Mouse (Mus musculus) CH12.LX (cell line): ENCODE measurements at regions not wholly inside any gene's neighbourhood (a gene's known extent, or its start where the extent isn't known, plus 50 kb on each side); places are given as distances from the start of the nearest gene placed in this dataset.

Experiments
- CHD1 ChIP-seq: IDR thresholded peaks from 2 replicates; pipeline ENCODE4 v1.6.1; 2012; ENCODE audit warnings: low read depth, low read length, improper control_type of control experiment, inconsistent platforms
- CHD2 ChIP-seq: IDR thresholded peaks from 2 replicates; pipeline ENCODE4 v1.6.1; 2011; ENCODE audit warnings: low read length, improper control_type of control experiment
- E2F4 ChIP-seq: IDR thresholded peaks from 2 replicates; pipeline ENCODE4 v1.6.1; 2011; ENCODE audit warnings: low read depth, low read length, improper control_type of control experiment; ENCODE audit not compliant: insufficient replicate concordance
- EP300 ChIP-seq: IDR thresholded peaks from 2 replicates; pipeline ENCODE4 v1.6.1; 2011; ENCODE audit warnings: low read length, improper control_type of control experiment
- IRF4 ChIP-seq: IDR thresholded peaks from 2 replicates; pipeline ENCODE4 v1.6.1; 2014; ENCODE audit warnings: low read depth, mild to moderate bottlenecking, inconsistent platforms, low read length, improper control_type of control experiment
- JUN ChIP-seq: IDR thresholded peaks from 2 replicates; pipeline ENCODE4 v1.6.1; 2011; ENCODE audit warnings: low read depth, mild to moderate bottlenecking, low read length, improper control_type of control experiment, moderate library complexity; ENCODE audit not compliant: insufficient read depth
- MAFK ChIP-seq: IDR thresholded peaks from 2 replicates; pipeline ENCODE4 v1.6.1; 2011; ENCODE audit warnings: low read length, improper control_type of control experiment; ENCODE audit not compliant: insufficient replicate concordance
- MAX ChIP-seq: IDR thresholded peaks from 2 replicates; pipeline ENCODE4 v1.6.1; 2011; ENCODE audit warnings: low read length, improper control_type of control experiment
- MAZ ChIP-seq: IDR thresholded peaks from 2 replicates; pipeline ENCODE4 v1.6.1; 2012; ENCODE audit warnings: low read depth, mild to moderate bottlenecking, inconsistent platforms, low read length, improper control_type of control experiment, moderate library complexity
- RAD21 ChIP-seq: IDR thresholded peaks from 2 replicates; pipeline ENCODE4 v1.6.1; 2011; ENCODE audit warnings: low read depth, mild to moderate bottlenecking, low read length, improper control_type of control experiment, moderate library complexity
- ZC3H11A ChIP-seq: IDR thresholded peaks from 2 replicates; pipeline ENCODE4 v1.6.1; 2012; ENCODE audit warnings: low read depth, mild to moderate bottlenecking, inconsistent platforms, low read length, improper control_type of control experiment
- ZMIZ1 ChIP-seq: IDR thresholded peaks from 2 replicates; pipeline ENCODE4 v1.6.1; 2012; ENCODE audit warnings: low read depth, mild to moderate bottlenecking, inconsistent platforms, low read length, improper control_type of control experiment
- ZNF384 ChIP-seq: IDR thresholded peaks from 2 replicates; pipeline ENCODE4 v1.6.1; 2012; ENCODE audit warnings: low read depth, low read length, improper control_type of control experiment, inconsistent platforms

DNA sequence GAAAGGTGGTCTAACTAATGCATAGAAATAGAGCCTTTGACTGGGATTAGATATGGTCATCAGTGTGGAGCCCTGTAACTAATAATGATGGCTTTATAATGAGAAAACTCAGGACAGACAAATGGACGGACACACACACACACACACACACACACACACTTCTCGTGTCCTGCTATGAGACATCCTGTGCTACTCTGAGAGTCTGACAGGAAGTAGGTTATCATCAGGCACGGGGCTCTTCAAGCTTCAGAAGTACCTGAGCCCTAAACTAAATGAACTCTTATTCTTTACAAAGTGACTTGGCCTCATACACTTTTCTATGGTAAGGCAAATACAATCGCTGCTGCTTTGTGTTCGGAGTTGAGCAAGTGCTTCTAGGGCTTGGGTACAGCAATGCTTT lies 87.9 kb upstream of the Mkln1 start:
- TF ChIP-seq ZNF384 (no peak), JUN (no peak), CHD2 (no peak), MAFK (no peak), MAZ (no peak), IRF4 (no peak), MAX (no peak), CHD1 (no peak), E2F4 (no peak), ZC3H11A (no peak), ZMIZ1 (no peak), EP300 (no peak), RAD21 (no peak)
